Mouse (Mus musculus) gastrocnemius, postnatal 36 days (tissue): ENCODE results near the gene Gm17571. TPM values are rescaled to one million over a fixed set of nuclear protein-coding genes. Genes with fewer than 3 reads are reported as not detected.
A peak's percentile ranks its signal among the peaks of the same experiment; 100 is the strongest.

ENCODE experiments used
- DNase-seq, 2 experiments: peaks; one replicate each; pipeline ENCODE4 v3.0.0; 2022
- intact Hi-C: fragments of 180-260 bp; cut with DNase I; formaldehyde crosslinking; loops from one replicate; pipeline ENCODE4 v1.15.1; 2025
- total RNA-seq, 2 experiments: library from RNA; stranded (reverse); gene quantifications; 2 replicates each; pipeline ENCODE4 v1.2.3; 2021

Gm17571 gene
- total RNA-seq, 2 experiments from 2014 or later = not detected

- intact Hi-C loops = no loop called here
- DNase-seq = no peak
These were observed 11.2 kb upstream of the Gm17571 start for GRCm38 (mm10) chr9:13457774-13458173.

- no peak for DNase-seq
- intact Hi-C loops = no loop called here
These were observed 8.7 kb upstream of the Gm17571 start for GRCm38 (mm10) chr9:13455231-13455630.

GRCm38 (mm10) chr9:13454651-13455123, 8.1 kb upstream of the Gm17571 start:
- intact Hi-C loops = no loop called here
- DNase-seq = no peak

- intact Hi-C loops = no loop called here
- DNase-seq = no peak
These were observed 2.2 kb upstream of the Gm17571 start for GRCm38 (mm10) chr9:13448716-13449115.

GRCm38 (mm10) chr9:13446236-13446635, 317 bp downstream of the Gm17571 start:
- no peak for DNase-seq
- intact Hi-C loops = no loop called here

GRCm38 (mm10) chr9:13443484-13444211, 2.9 kb downstream of the Gm17571 start:
- intact Hi-C loops = no loop called here
- no peak for DNase-seq

GRCm38 (mm10) chr9:13442012-13442735, 4.4 kb downstream of the Gm17571 start:
- intact Hi-C loops = no loop called here
- DNase-seq = no peak

GRCm38 (mm10) chr9:13440911-13441310, 5.6 kb downstream of the Gm17571 start:
- intact Hi-C loops = no loop called here
- DNase-seq = no peak

- no peak for DNase-seq
- intact Hi-C loops = no loop called here
These were observed 13.0 kb downstream of the Gm17571 start for GRCm38 (mm10) chr9:13433501-13434090.

- intact Hi-C loops = no loop called here
- DNase-seq = no peak
These were observed 14.9 kb downstream of the Gm17571 start for GRCm38 (mm10) chr9:13431646-13432045.

- no peak for DNase-seq
- intact Hi-C loops = no loop called here
These were observed 15.8 kb downstream of the Gm17571 start for GRCm38 (mm10) chr9:13430744-13431143.

GRCm38 (mm10) chr9:13430302-13430701, 16.3 kb downstream of the Gm17571 start:
- intact Hi-C loops = no loop called here
- no peak for DNase-seq

- intact Hi-C loops = no loop called here
- no peak for DNase-seq
These were observed 17.0 kb downstream of the Gm17571 start for GRCm38 (mm10) chr9:13429477-13430125.

GRCm38 (mm10) chr9:13425031-13425940, 21.3 kb downstream of the Gm17571 start:
- DNase-seq = peak; percentile 25 to 36
- intact Hi-C loops = no loop called here

GRCm38 (mm10) chr9:13414230-13414766, 32.3 kb downstream of the Gm17571 start:
- DNase-seq = no peak
- intact Hi-C loops = no loop called here

Other genes starting within 250 kb of the Gm17571 start
- gene Jrkl, start 200.9 kb downstream of the Gm17571 start, total RNA-seq = 1 to 10 TPM; 2.3 to 3.2 TPM
- 1 to 10 TPM; 3.5 to 3.7 TPM for gene Ccdc82, start 199.8 kb downstream of the Gm17571 start, total RNA-seq
- gene Maml2, start 148.8 kb downstream of the Gm17571 start, total RNA-seq = 1 to 10 TPM; 2.0 to 2.3 TPM